Mouse (Mus musculus): ENCODE data around the gene Smim24.

Gene Smim24

GRCm38 (mm10) chr10:81421797-81422100, 28.9 kb downstream of the Smim24 start:
- in situ Hi-C loops (cut with MboI, MseI) = no loop called here

GRCm38 (mm10) chr10:81422191-81422590, 29.3 kb downstream of the Smim24 start:
- in situ Hi-C loops (cut with MboI, MseI) = no loop called here

- in situ Hi-C loops (cut with MboI, MseI) = no loop called here
Measured at GRCm38 (mm10) chr10:81422661-81423217, 29.9 kb downstream of the Smim24 start.

GRCm38 (mm10) chr10:81423476-81424245, 30.8 kb downstream of the Smim24 start:
- in situ Hi-C loops (cut with MboI, MseI) = no loop called here

- in situ Hi-C loops (cut with MboI, MseI) = loop anchor here in 1 of 2 experiments (5.0 kb wide), 1 partner anchor 92 kb away; no protein-coding TSS in a partner anchor
Measured at GRCm38 (mm10) chr10:81424246-81425051, 31.6 kb downstream of the Smim24 start.

- in situ Hi-C loops (cut with MboI, MseI) = loop anchor here in 1 of 2 experiments (5.0 kb wide), 1 partner anchor 93 kb away; no protein-coding TSS in a partner anchor
Measured at GRCm38 (mm10) chr10:81425236-81425850, 32.5 kb downstream of the Smim24 start.

- in situ Hi-C loops (cut with MboI, MseI) = loop anchor here in 1 of 2 experiments (5.0 kb wide), 1 partner anchor 94 kb away; no protein-coding TSS in a partner anchor
Measured at GRCm38 (mm10) chr10:81426081-81426671, 33.3 kb downstream of the Smim24 start.

- in situ Hi-C loops (cut with MboI, MseI) = loop anchor here in 1 of 2 experiments (5.0 kb wide), 1 partner anchor 95 kb away; no protein-coding TSS in a partner anchor
Measured at GRCm38 (mm10) chr10:81426897-81427296, 34.0 kb downstream of the Smim24 start.

GRCm38 (mm10) chr10:81427327-81427726, 34.5 kb downstream of the Smim24 start:
- in situ Hi-C loops (cut with MboI, MseI) = loop anchor here in 1 of 2 experiments (5.0 kb wide), 1 partner anchor 95 kb away; no protein-coding TSS in a partner anchor

- in situ Hi-C loops (cut with MboI, MseI) = loop anchor here in 1 of 2 experiments (5.0 kb wide), 1 partner anchor 96 kb away; no protein-coding TSS in a partner anchor
Measured at GRCm38 (mm10) chr10:81427804-81428506, 35.1 kb downstream of the Smim24 start.

- in situ Hi-C loops (cut with MboI, MseI) = loop anchor here in 1 of 2 experiments (5.0 kb wide), 1 partner anchor 96 kb away; no protein-coding TSS in a partner anchor
Measured at GRCm38 (mm10) chr10:81428507-81428870, 35.6 kb downstream of the Smim24 start.

- in situ Hi-C loops (cut with MboI, MseI) = loop anchor here in 1 of 2 experiments (5.0 kb wide), 1 partner anchor 97 kb away; no protein-coding TSS in a partner anchor
Measured at GRCm38 (mm10) chr10:81429092-81429491, 36.2 kb downstream of the Smim24 start.

GRCm38 (mm10) chr10:81429605-81430061, 36.8 kb downstream of the Smim24 start:
- in situ Hi-C loops (cut with MboI, MseI) = loop anchor here in 1 of 2 experiments (5.0 kb wide), 1 partner anchor 97 kb away; no protein-coding TSS in a partner anchor

- in situ Hi-C loops (cut with MboI, MseI) = no loop called here
Measured at GRCm38 (mm10) chr10:81430141-81430830, 37.4 kb downstream of the Smim24 start.

- in situ Hi-C loops (cut with MboI, MseI) = no loop called here
Measured at GRCm38 (mm10) chr10:81430831-81431525, 38.1 kb downstream of the Smim24 start.

GRCm38 (mm10) chr10:81431526-81432168, 38.8 kb downstream of the Smim24 start:
- in situ Hi-C loops (cut with MboI, MseI) = no loop called here

GRCm38 (mm10) chr10:81432169-81432867, 39.5 kb downstream of the Smim24 start:
- in situ Hi-C loops (cut with MboI, MseI) = no loop called here

GRCm38 (mm10) chr10:81432868-81433262, 40.0 kb downstream of the Smim24 start:
- in situ Hi-C loops (cut with MboI, MseI) = no loop called here
